ENCODE assay signal across 13 mouse cellular contexts in the genomic region with DNA sequence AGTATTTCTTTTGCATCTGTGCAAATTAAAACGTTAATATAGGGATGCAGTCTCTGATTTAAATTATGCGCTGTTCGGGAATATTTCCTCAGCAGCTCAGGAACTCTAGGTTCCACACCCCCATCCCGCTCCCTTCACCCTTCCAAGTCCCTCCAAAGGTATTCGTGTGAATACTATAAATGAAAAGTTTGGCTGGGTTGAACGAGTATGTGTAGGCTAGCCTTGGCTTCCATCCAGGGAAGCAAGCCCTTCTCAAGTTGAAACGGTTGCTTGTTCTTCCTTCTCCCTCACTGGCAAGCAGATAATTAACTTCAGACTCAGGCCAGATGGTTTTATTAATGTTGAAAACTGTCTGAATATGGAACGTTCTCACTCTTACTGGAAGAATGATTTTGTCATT.
DNase-seq lines count a peak whose midpoint lies in the region; TF ChIP-seq lines count a peak whose summit lies in the region.
"Had no signal": no experiment of that assay in that cellular context is flagged by ENCODE, and none has a peak within 500 bp of the region (broad histone marks: within the 10 kb centered on the region; RNA-seq: fewer than 3 reads in every experiment).

No protein-coding gene starts in this region.

- no peaks in the 10 kb centered on the region for H3K27me3 ChIP-seq in cerebellum, adult 2 months (ENCODE audit: control insufficient read depth, insufficient read depth, low read length)
- H3K27me3 ChIP-seq: CH12.LX had no signal

- H3K4me3 ChIP-seq in layer of hippocampus, adult 2 months: no peak overlapping the region
- H3K4me3 ChIP-seq in cerebellum, adult 2 months (replicated peaks; ENCODE audit: insufficient read depth, low read depth, low read length): no peak overlapping the region
- H3K4me3 ChIP-seq: myocyte had no signal

- intact Hi-C loops in left cerebral cortex, postnatal 25 days (cut with DNase I): no loop called here

- no peak for TF ChIP-seq CTCF in layer of hippocampus, adult 2 months (conservative IDR thresholded peaks at IDR 0.05)
- no peak for TF ChIP-seq CTCF in cerebellum, adult 2 months (IDR thresholded peaks at IDR 0.05; ENCODE audit: borderline replicate concordance, insufficient read depth, low read depth, low read length)

- no peak for TF ChIP-seq POLR2A in cerebellum, adult 2 months (IDR thresholded peaks at IDR 0.05; ENCODE audit: borderline replicate concordance, insufficient read depth, low read length)

- WGBS in cerebellum, adult 2 months: 36% methylated on average over 8 of the region's 8 CpGs

- H3K4me1 ChIP-seq in cerebellum, adult 2 months (ENCODE audit: control insufficient read depth, insufficient read depth, low read length): no peaks in the 10 kb centered on the region

- peak overlapping the region; percentile 70; the same call in 1 of the 2 replicates for H3K27ac ChIP-seq in layer of hippocampus, adult 2 months
- no peak overlapping the region for H3K27ac ChIP-seq in cerebellum, adult 2 months (ENCODE audit: insufficient read depth, low read length)

- DNase-seq in layer of hippocampus, adult 11-12 months (ENCODE audit: low spot score): peak; percentile 25
- DNase-seq in layer of hippocampus, postnatal 10 days (ENCODE audit: low spot score in 2 of 2): no peak
- peak; percentile 35 to 44 for DNase-seq in layer of hippocampus, adult 2 months (ENCODE audit: low spot score in 2 of 2)
- DNase-seq in left cerebral cortex, postnatal 25 days (ENCODE audit: low spot score in 2 of 2): peak; percentile 18 to 69
- peak; percentile 13 for DNase-seq in right cerebral cortex, postnatal 4 days
- no peak for DNase-seq in cerebellum, adult 2 months
- DNase-seq in embryo, embryonic 10 days (ENCODE audit: low spot score): no peak
- DNase-seq: adrenal gland, adult 2 months; gastrocnemius, postnatal 14 days; kidney, postnatal 36 days; spleen, adult 18-20 months had no signal

Comparison
In these comparisons a context has a peak if more than half of its experiments do, and no peak if none do; other contexts are left out.
1. DNase-seq: peak in layer of hippocampus, adult 11-12 months (single experiment), layer of hippocampus, adult 2 months (2 of 2), left cerebral cortex, postnatal 25 days (2 of 2) and right cerebral cortex, postnatal 4 days (single experiment); none in layer of hippocampus, postnatal 10 days (0 of 2), cerebellum, adult 2 months (0 of 2) and embryo, embryonic 10 days (single experiment).